Mouse (Mus musculus) heart, postnatal 0 days (tissue): ENCODE results near the gene Fbxw13. TPM values are rescaled to one million over a fixed set of nuclear protein-coding genes. Genes with fewer than 3 reads are reported as not detected.
"Not testable (repeated sequence)": the region's sequence is repeated elsewhere in the genome, so short reads cannot be mapped to it uniquely, and the experiment has no call there.

Source experiments
- ATAC-seq: fragments of 200-750 bp; cut with Nextera tagmentation; 2 replicates; pipeline ENCODE4 v1.8.0; 2017; ENCODE audit warnings: low read depth, moderate number of reproducible peaks, moderate library complexity; ENCODE audit not compliant: insufficient read depth
- DNase-seq: peaks from one replicate; pipeline ENCODE4 v3.0.0-alpha.2; 2016; ENCODE audit warnings: low spot score
- H3K27ac ChIP-seq: fragments of 300-500 bp; sonication (generic); 2 replicates; pipeline ENCODE4 v1.5.1; 2014; ENCODE audit warnings: low read depth, mild to moderate bottlenecking
- H3K27me3 ChIP-seq: fragments of 300-500 bp; sonication (generic); 2 replicates; pipeline ENCODE4 v1.6.1; 2014; ENCODE audit warnings: low read length, mixed read lengths; ENCODE audit not compliant: control insufficient read depth, insufficient read depth
- H3K36me3 ChIP-seq: fragments of 300-500 bp; sonication (generic); replicated peaks from 2 replicates; pipeline ENCODE4 v1.6.1; 2014; ENCODE audit warnings: low read length, mixed read lengths; ENCODE audit not compliant: control insufficient read depth, insufficient read depth
- H3K4me1 ChIP-seq: fragments of 300-500 bp; sonication (generic); 2 replicates; pipeline ENCODE4 v1.6.1; 2014; ENCODE audit warnings: antibody characterized with exemption; ENCODE audit not compliant: control insufficient read depth, insufficient read depth
- H3K4me2 ChIP-seq: fragments of 300-500 bp; sonication (generic); 2 replicates; pipeline ENCODE4 v1.6.1; 2014; ENCODE audit warnings: low read depth, mild to moderate bottlenecking, low read length, moderate library complexity
- H3K4me3 ChIP-seq: fragments of 300-500 bp; sonication (generic); 2 replicates; pipeline ENCODE4 v1.5.1; 2014; ENCODE audit warnings: low read depth, low read length
- H3K9ac ChIP-seq: fragments of 300-500 bp; sonication (generic); replicated peaks from 2 replicates; pipeline ENCODE4 v1.6.1; 2014; ENCODE audit warnings: low read depth, low read length, mixed read lengths
- H3K9me3 ChIP-seq: fragments of 300-500 bp; sonication (generic); replicated peaks from 2 replicates; pipeline ENCODE4 v1.6.1; 2016; ENCODE audit warnings: low read length; ENCODE audit not compliant: control insufficient read depth
- CTCF ChIP-seq: IDR thresholded peaks from 2 replicates; pipeline ENCODE4 v1.5.1; 2016; ENCODE audit warnings: antibody characterized with exemption, control low read depth, low read depth
- EP300 ChIP-seq: IDR thresholded peaks from 2 replicates; pipeline ENCODE4 v1.6.1; 2016; ENCODE audit warnings: antibody characterized with exemption, low read depth
- WGBS: fragments of 180-500 bp; shearing (Covaris S2); extraction: QIAGEN DNeasy Blood & Tissue Kit; methylation state at CpG from one replicate; pipeline ENCODE4 v1.1.7; 2014; 5-methylcytosine and 5-hydroxymethylcytosine counted together
- polyA plus RNA-seq: library from polyadenylated mRNA; unstranded; fragments of >200 nt; fragmentation: Nextera tagmentation; extraction: Ambion mirVana; gene quantifications from 2 replicates; pipeline ENCODE4 v1.2.1, GENCODE M21; 2015
- total RNA-seq: library from RNA; depleted of rRNA; stranded (reverse); fragments of >200 nt; gene quantifications from 2 replicates; pipeline ENCODE4 v1.2.3, GENCODE M21; 2014; ENCODE audit warnings: low replicate concordance; rRNA removed

Fbxw13 gene
- total and polyA plus RNA-seq, 2 experiments from 2014 or later, result not detected

DNA sequence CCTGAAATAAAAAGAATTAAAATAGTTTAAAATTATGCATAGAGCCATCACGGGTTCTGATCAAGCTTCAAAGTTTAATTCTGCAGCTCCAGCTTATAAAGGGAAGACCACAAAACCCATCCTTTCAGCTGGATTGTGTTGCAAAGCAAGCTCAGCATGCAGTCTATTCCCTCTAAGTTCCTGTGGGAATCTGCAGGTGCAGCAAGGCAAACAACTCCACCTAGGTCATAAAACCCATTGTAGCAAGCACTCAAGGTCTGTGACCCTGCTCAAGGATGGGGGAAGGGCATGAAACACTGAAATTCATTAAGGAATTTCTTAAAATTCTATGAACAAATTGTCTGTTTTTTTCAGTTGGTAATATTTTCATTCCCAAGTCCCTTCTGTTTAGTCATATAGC is 18.6 kb downstream of the Fbxw13 start:
- Histone ChIP-seq H3K27me3 (no peaks in the 10 kb centered on the region), H3K4me3 (no peak overlapping the region), H3K9me3 (peaks cover 11% of the 10 kb centered on the region; the same call in 1 of the 2 replicates), H3K4me2 (no peak overlapping the region), H3K4me1 (no peaks in the 10 kb centered on the region), H3K9ac (no peak overlapping the region), H3K27ac (no peak overlapping the region), H3K36me3 (no peaks in the 10 kb centered on the region)
- WGBS, result 75% methylated on average over 1 of the region's 1 CpGs
- TF ChIP-seq EP300 (no peak), CTCF (no peak)
- no peak for DNase-seq
- no peak for ATAC-seq

DNA sequence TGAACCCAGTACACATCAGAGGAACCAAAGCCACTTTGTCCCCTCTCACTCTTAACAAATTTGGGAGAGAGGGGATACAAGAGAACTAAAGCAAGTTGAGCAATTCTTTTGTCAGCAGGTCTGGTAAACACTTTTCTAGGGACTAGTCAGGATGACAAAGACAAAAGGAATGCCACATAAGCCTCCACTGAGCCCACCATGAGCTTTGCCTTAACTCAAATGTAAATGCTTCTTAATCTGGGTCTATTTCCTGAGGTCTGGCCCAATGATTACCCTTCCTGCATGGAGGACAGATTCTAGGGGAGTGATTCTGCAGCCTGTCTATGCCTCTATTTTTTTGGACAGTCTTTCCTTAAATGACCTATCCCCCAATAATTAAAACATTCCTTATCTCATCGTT is 19.5 kb downstream of the Fbxw13 start:
- Histone ChIP-seq H3K9me3 (peaks cover 11% of the 10 kb centered on the region; the same call in 1 of the 2 replicates), H3K36me3 (no peaks in the 10 kb centered on the region), H3K4me2 (no peak overlapping the region), H3K9ac (no peak overlapping the region), H3K4me3 (no peak overlapping the region), H3K27ac (no peak overlapping the region), H3K4me1 (no peaks in the 10 kb centered on the region), H3K27me3 (no peaks in the 10 kb centered on the region)
- TF ChIP-seq CTCF, result no peak
- no peak for TF ChIP-seq EP300
- 63% methylated on average over 1 of the region's 1 CpGs for WGBS
- no peak for DNase-seq
- ATAC-seq, result no peak

DNA sequence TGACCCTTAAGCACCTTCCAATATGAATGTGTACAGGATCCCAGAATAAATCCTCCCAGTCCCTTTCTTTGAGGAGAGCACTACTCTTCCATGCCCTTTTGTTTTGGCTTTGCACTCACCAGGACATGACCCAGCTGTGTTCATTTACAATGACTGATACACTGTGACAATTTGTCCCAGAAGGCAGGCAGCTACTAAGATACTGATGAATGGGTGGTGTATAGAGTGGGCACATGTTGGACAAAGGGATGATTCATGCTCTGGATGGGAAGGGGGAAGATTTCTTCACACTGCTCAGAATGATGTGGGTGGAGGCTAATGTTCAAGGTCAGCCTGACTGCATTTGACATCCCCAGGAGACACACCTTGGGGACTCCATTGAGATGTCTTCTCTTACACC is 28.5 kb downstream of the Fbxw13 start:
- Histone ChIP-seq H3K27ac (no peak overlapping the region), H3K9me3 (no peaks in the 10 kb centered on the region), H3K36me3 (no peaks in the 10 kb centered on the region), H3K9ac (no peak overlapping the region), H3K27me3 (no peaks in the 10 kb centered on the region), H3K4me1 (no peaks in the 10 kb centered on the region), H3K4me3 (no peak overlapping the region), H3K4me2 (no peak overlapping the region)
- ATAC-seq (no peak), DNase-seq (no peak)
- no peak for TF ChIP-seq CTCF
- TF ChIP-seq EP300, result no peak

DNA sequence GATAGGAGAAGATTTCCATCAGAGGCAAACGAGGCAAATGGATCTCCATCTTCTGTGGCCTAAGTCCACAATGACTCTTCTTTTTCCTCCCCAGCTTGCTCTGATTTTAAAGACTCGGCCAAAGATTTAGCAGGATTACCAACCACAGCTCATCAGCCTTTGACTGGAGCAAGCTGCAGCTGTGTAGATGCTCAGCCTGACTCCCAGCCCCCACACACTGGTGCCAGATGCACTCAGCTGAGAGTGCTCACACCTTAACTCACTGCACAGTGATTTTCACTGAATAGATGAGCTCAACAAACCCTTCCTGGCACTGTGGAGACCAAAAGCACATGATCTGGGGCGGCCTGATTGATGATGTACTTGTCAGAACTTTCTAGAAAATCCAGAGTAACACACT is 33.8 kb downstream of the Fbxw13 start, which contains the start of gene Fbxw21:
Fbxw21 (minus strand) TSS at position 101 of the 400 bp plus-strand sequence.
- Histone ChIP-seq H3K4me3 (no peak within 1 kb of the TSS), H3K4me1 (no peaks in the 10 kb centered on the region), H3K9ac (no peak within 1 kb of the TSS), H3K36me3 (no peaks in the 10 kb centered on the region), H3K27ac (no peak within 1 kb of the TSS), H3K9me3 (no peaks in the 10 kb centered on the region), H3K27me3 (no peaks in the 10 kb centered on the region), H3K4me2 (no peak within 1 kb of the TSS)
- TF ChIP-seq CTCF, result no peak
- TF ChIP-seq EP300, result no peak
- DNase-seq, result no peak
- WGBS, result 57% methylated on average over 3 of the region's 3 CpGs
- no peak for ATAC-seq

DNA sequence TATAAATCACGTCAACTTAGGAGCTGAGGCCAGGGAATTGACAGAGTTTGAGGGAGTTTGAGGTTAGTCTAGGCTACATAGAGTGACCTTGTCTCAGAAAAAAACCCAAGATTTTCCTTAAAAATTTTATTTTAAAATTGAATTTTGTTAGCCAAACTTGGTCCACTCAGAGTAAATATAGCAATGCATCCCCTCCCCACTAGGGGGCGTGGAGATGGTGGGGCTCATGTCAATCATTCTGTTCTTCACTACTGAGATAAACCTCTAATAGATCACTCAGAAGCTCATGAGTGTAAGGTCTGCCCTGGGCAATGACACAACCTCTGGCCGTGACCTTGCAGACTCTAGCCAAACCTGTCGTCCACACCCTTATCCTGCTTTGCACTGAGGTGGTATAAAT is 55.4 kb downstream of the Fbxw13 start:
- H3K4me1 ChIP-seq, H3K9me3 ChIP-seq, H3K36me3 ChIP-seq, H3K4me3 ChIP-seq, H3K27ac ChIP-seq, H3K9ac ChIP-seq, H3K4me2 ChIP-seq, ATAC-seq, H3K27me3 ChIP-seq, DNase-seq: not testable (repeated sequence)
- 63% methylated on average over 4 of the region's 4 CpGs for WGBS
- 0 out of 2 replicates have a peak, but pooled peaks have one; percentile 3 for TF ChIP-seq CTCF

DNA sequence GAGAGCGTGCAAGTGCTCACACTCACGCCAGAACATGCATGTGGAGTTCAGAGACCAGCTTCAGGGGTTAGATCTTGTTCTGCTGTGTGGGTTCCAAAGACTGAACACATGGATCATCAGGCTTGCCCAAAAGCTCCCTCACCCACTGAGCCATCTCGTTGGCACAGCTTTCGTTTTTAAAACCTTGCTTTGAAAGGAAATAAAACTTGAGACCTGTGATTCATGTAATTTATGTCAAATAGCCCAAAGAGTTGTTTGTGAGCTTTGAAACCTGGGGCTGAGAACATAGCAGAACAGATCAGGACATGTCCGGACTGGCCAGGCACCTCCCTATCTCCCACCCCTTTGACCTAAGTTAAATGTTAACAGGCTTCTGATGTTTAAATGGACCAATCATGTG is 65.7 kb downstream of the Fbxw13 start:
- TF ChIP-seq EP300 (no peak), CTCF (no peak)
- ATAC-seq (no peak), DNase-seq (no peak)
- Histone ChIP-seq H3K4me2 (no peak overlapping the region), H3K27ac (no peak overlapping the region), H3K27me3 (no peaks in the 10 kb centered on the region), H3K4me3 (no peak overlapping the region), H3K9ac (no peak overlapping the region), H3K9me3 (no peaks in the 10 kb centered on the region), H3K4me1 (no peaks in the 10 kb centered on the region), H3K36me3 (no peaks in the 10 kb centered on the region)
- 84% methylated on average over 5 of the region's 5 CpGs for WGBS

Other genes with a start within 250 kb of the Fbxw13 start
- 0.58 and 1.3 TPM in 2 replicates for gene Col7a1, start 242.4 kb downstream of the Fbxw13 start, total RNA-seq
- gene Col7a1, start 242.4 kb downstream of the Fbxw13 start, polyA plus RNA-seq, result 0.47 and 0.57 TPM in 2 replicates
- gene Ucn2, start 210.0 kb downstream of the Fbxw13 start, total RNA-seq, result not detected in 2 replicates
- gene Ucn2, start 210.0 kb downstream of the Fbxw13 start, polyA plus RNA-seq, result not detected in 2 replicates
- 4.0 and 7.6 TPM in 2 replicates for gene Pfkfb4, start 204.2 kb downstream of the Fbxw13 start, total RNA-seq
- gene Pfkfb4, start 204.2 kb downstream of the Fbxw13 start, polyA plus RNA-seq, result 2.3 and 3.1 TPM in 2 replicates
- gene Shisa5, start 157.4 kb downstream of the Fbxw13 start, total RNA-seq, result 76.9 and 102 TPM in 2 replicates
- gene Shisa5, start 157.4 kb downstream of the Fbxw13 start, polyA plus RNA-seq, result 49.0 and 51.8 TPM in 2 replicates
- gene Trex1, start 136.2 kb downstream of the Fbxw13 start, total RNA-seq, result 21.6 and 44.2 TPM in 2 replicates
- 14.5 and 14.6 TPM in 2 replicates for gene Trex1, start 136.2 kb downstream of the Fbxw13 start, polyA plus RNA-seq
- 17.1 and 31.2 TPM in 2 replicates for gene Atrip, start 121.9 kb downstream of the Fbxw13 start, total RNA-seq
- 11.1 and 11.7 TPM in 2 replicates for gene Atrip, start 121.9 kb downstream of the Fbxw13 start, polyA plus RNA-seq
- 11.6 and 19.5 TPM in 2 replicates for gene Ccdc51, start 113.5 kb downstream of the Fbxw13 start, total RNA-seq
- gene Ccdc51, start 113.5 kb downstream of the Fbxw13 start, polyA plus RNA-seq, result 14.3 and 14.6 TPM in 2 replicates
- 70.4 and 74.5 TPM in 2 replicates for gene Tma7, start 113.4 kb downstream of the Fbxw13 start, total RNA-seq
- gene Tma7, start 113.4 kb downstream of the Fbxw13 start, polyA plus RNA-seq, result 490 and 527 TPM in 2 replicates
- 26.1 and 54.3 TPM in 2 replicates for gene Plxnb1, start 100.6 kb downstream of the Fbxw13 start, total RNA-seq
- 3.0 and 3.3 TPM in 2 replicates for gene Plxnb1, start 100.6 kb downstream of the Fbxw13 start, polyA plus RNA-seq
- gene Fbxw21, start 33.9 kb downstream of the Fbxw13 start, total RNA-seq, result not detected in 2 replicates
- not detected in 2 replicates for gene Fbxw21, start 33.9 kb downstream of the Fbxw13 start, polyA plus RNA-seq
- 1.5 TPM in 1 of 2 replicates, not detected in the other for gene Fbxw20, start 38.8 kb upstream of the Fbxw13 start, total RNA-seq
- not detected in 2 replicates for gene Fbxw20, start 38.8 kb upstream of the Fbxw13 start, polyA plus RNA-seq
- gene Fbxw14, start 91.7 kb upstream of the Fbxw13 start, total RNA-seq, result not detected in 2 replicates
- not detected in 2 replicates for gene Fbxw14, start 91.7 kb upstream of the Fbxw13 start, polyA plus RNA-seq
- not detected in 2 replicates for gene Fbxw28, start 143.7 kb upstream of the Fbxw13 start, total RNA-seq
- gene Fbxw28, start 143.7 kb upstream of the Fbxw13 start, polyA plus RNA-seq, result not detected in 2 replicates
- not detected in 2 replicates for gene Fbxw22, start 208.3 kb upstream of the Fbxw13 start, total RNA-seq
- gene Fbxw22, start 208.3 kb upstream of the Fbxw13 start, polyA plus RNA-seq, result not detected in 2 replicates